Mouse (Mus musculus): Measurements from ENCODE around the gene Catsper4. TPM values are rescaled to one million over a fixed set of nuclear protein-coding genes. Genes with fewer than 3 reads are reported as not detected.

Gene Catsper4
- polyA plus RNA-seq, 1 experiment from 2014 or later: 0.11 TPM

DNA sequence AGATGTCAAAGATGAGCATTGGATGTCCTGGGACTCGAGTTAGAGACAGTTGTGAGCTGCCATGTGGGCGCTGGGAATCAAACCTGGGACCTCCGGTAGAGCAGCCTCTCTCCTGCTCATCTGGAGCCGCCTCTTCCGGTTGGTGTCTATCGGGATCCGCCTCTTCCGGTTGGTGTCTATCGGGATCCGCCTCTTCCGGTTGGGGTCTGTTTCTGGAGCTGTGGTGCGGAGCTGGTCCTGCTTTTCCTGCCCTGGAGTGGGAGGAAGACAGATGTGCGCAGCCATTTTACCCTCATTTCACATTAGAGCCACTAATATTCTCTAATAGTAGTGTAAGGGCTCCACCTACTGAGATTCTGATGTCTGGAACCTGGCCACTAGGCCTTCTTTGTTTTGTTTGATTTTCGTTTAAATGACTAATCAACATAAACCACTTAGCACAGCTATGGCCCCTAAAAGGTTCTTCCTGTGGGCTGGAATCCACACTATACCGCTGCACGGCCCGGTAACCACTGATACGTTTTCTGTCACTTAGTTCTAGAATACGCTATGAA, 41.0 kb upstream of the Catsper4 start:
- Histone ChIP-seq H3K4me1 (replicated peaks; ENCODE audit: control insufficient read depth, insufficient read depth) (no peaks in the 10 kb centered on the region), H3K27ac (replicated peaks) (no peak overlapping the region), H3K9me3 (ENCODE audit: control insufficient read depth, low read length) (no peaks in the 10 kb centered on the region), H3K4me3 (ENCODE audit: low read depth, low read length) (no peak overlapping the region), H3K9ac (ENCODE audit: low read length) (no peak overlapping the region), H3K27me3 (ENCODE audit: control insufficient read depth, insufficient read depth, low read length) (no peaks in the 10 kb centered on the region), H3K36me3 (ENCODE audit: control insufficient read depth, insufficient read depth, low read length) (no peaks in the 10 kb centered on the region), H3K4me2 (replicated peaks; ENCODE audit: low read depth) (no peak overlapping the region)
- TF ChIP-seq CTCF (IDR thresholded peaks at IDR 0.05; ENCODE audit: low read depth) (peak; percentile 40), EP300 (optimal IDR thresholded peaks at IDR 0.05) (no peak)
- DNase-seq (ENCODE audit: low spot score) (no peak), ATAC-seq (ENCODE audit: low FRiP score, low TSS enrichment) (no peak)
- 77% methylated on average over 19 of the region's 19 CpGs for WGBS

GRCm38 (mm10) chr4:134265860-134266585, 38.8 kb upstream of the Catsper4 start:
- Histone ChIP-seq H3K27me3 (ENCODE audit: control insufficient read depth, insufficient read depth, low read length) (no peaks in the 10 kb centered on the region), H3K27ac (replicated peaks) (no peak overlapping the region)
- ATAC-seq (ENCODE audit: low FRiP score, low TSS enrichment): no peak

GRCm38 (mm10) chr4:134263191-134263590, 36.0 kb upstream of the Catsper4 start:
- peak; percentile 49; the same call in 1 of the 2 replicates for ATAC-seq (ENCODE audit: low FRiP score, low TSS enrichment)
- H3K4me2 ChIP-seq (replicated peaks; ENCODE audit: low read depth): no peak overlapping the region
- H3K4me1 ChIP-seq (replicated peaks; ENCODE audit: control insufficient read depth, insufficient read depth): no peaks in the 10 kb centered on the region
- no peaks in the 10 kb centered on the region for H3K36me3 ChIP-seq (ENCODE audit: control insufficient read depth, insufficient read depth, low read length)
- H3K27ac ChIP-seq (replicated peaks): no peak overlapping the region
- WGBS: 28% methylated on average over 6 of the region's 6 CpGs
- H3K4me3 ChIP-seq (ENCODE audit: low read depth, low read length): no peak overlapping the region
- peak; percentile 84 for DNase-seq (ENCODE audit: low spot score)
- no peaks in the 10 kb centered on the region for H3K27me3 ChIP-seq (ENCODE audit: control insufficient read depth, insufficient read depth, low read length)
- H3K9me3 ChIP-seq (ENCODE audit: control insufficient read depth, low read length): no peaks in the 10 kb centered on the region
- no peak overlapping the region for H3K9ac ChIP-seq (ENCODE audit: low read length)
- TF ChIP-seq CTCF (IDR thresholded peaks at IDR 0.05; ENCODE audit: low read depth) (peak; percentile 84), EP300 (optimal IDR thresholded peaks at IDR 0.05) (no peak)

More at GRCm38 (mm10) chr4:134265860-134266585, 38.8 kb upstream of the Catsper4 start:
- TF ChIP-seq CTCF (IDR thresholded peaks at IDR 0.05; ENCODE audit: low read depth): no peak; the same call in 1 of the 2 replicates
- no peak for TF ChIP-seq EP300 (optimal IDR thresholded peaks at IDR 0.05)
- no peak for DNase-seq (ENCODE audit: low spot score)
- H3K4me3 ChIP-seq (ENCODE audit: low read depth, low read length): no peak overlapping the region
- no peaks in the 10 kb centered on the region for H3K9me3 ChIP-seq (ENCODE audit: control insufficient read depth, low read length)
- H3K9ac ChIP-seq (ENCODE audit: low read length): no peak overlapping the region
- H3K36me3 ChIP-seq (ENCODE audit: control insufficient read depth, insufficient read depth, low read length): no peaks in the 10 kb centered on the region
- no peaks in the 10 kb centered on the region for H3K4me1 ChIP-seq (replicated peaks; ENCODE audit: control insufficient read depth, insufficient read depth)
- WGBS: 63% methylated on average over 9 of the region's 9 CpGs
- no peak overlapping the region for H3K4me2 ChIP-seq (replicated peaks; ENCODE audit: low read depth)

DNA sequence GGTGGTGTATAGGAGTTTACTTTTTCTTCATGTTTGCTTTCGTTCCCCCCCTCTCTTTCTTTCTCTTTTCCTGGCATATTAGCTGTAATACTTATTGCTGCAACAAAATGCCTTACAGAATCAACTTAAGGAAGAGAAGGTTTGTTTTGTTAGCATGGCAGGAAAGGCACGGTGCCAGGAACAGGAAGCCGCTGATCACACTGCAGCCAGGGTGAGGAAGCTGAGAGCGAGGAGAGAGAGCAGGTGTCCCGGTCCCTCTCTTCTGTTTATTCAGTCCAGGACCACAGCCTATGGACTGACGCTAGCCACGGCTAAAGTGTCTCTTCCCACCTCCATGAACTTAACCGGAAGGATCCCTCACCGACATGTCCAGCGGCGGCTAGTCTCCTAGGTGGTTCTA, 31.2 kb upstream of the Catsper4 start:
- H3K4me1 ChIP-seq (replicated peaks; ENCODE audit: control insufficient read depth, insufficient read depth): no peaks in the 10 kb centered on the region
- H3K27ac ChIP-seq (replicated peaks): no peak overlapping the region
- no peak overlapping the region for H3K9ac ChIP-seq (ENCODE audit: low read length)
- ATAC-seq (ENCODE audit: low FRiP score, low TSS enrichment) (no peak), DNase-seq (ENCODE audit: low spot score) (no peak)
- no peak overlapping the region for H3K4me3 ChIP-seq (ENCODE audit: low read depth, low read length)
- no peak for TF ChIP-seq EP300 (optimal IDR thresholded peaks at IDR 0.05)
- TF ChIP-seq CTCF (IDR thresholded peaks at IDR 0.05; ENCODE audit: low read depth): no peak
- H3K27me3 ChIP-seq (ENCODE audit: control insufficient read depth, insufficient read depth, low read length): no peaks in the 10 kb centered on the region
- H3K4me2 ChIP-seq (replicated peaks; ENCODE audit: low read depth): no peak overlapping the region
- no peaks in the 10 kb centered on the region for H3K9me3 ChIP-seq (ENCODE audit: control insufficient read depth, low read length)
- H3K36me3 ChIP-seq (ENCODE audit: control insufficient read depth, insufficient read depth, low read length): no peaks in the 10 kb centered on the region
- 45% methylated on average over 11 of the region's 11 CpGs for WGBS

- Histone ChIP-seq H3K27ac (replicated peaks) (peak overlapping the region; percentile 31; the same call in 1 of the 2 replicates), H3K27me3 (ENCODE audit: control insufficient read depth, insufficient read depth, low read length) (no peaks in the 10 kb centered on the region), H3K9me3 (ENCODE audit: control insufficient read depth, low read length) (no peaks in the 10 kb centered on the region), H3K4me3 (ENCODE audit: low read depth, low read length) (no peak overlapping the region), H3K4me1 (replicated peaks; ENCODE audit: control insufficient read depth, insufficient read depth) (no peaks in the 10 kb centered on the region), H3K4me2 (replicated peaks; ENCODE audit: low read depth) (no peak overlapping the region), H3K36me3 (ENCODE audit: control insufficient read depth, insufficient read depth, low read length) (no peaks in the 10 kb centered on the region), H3K9ac (ENCODE audit: low read length) (no peak overlapping the region)
- no peak for DNase-seq (ENCODE audit: low spot score)
- ATAC-seq (ENCODE audit: low FRiP score, low TSS enrichment): no peak
- TF ChIP-seq CTCF (IDR thresholded peaks at IDR 0.05; ENCODE audit: low read depth): no peak
- TF ChIP-seq EP300 (optimal IDR thresholded peaks at IDR 0.05): no peak
- 39% methylated on average over 11 of the region's 11 CpGs for WGBS
Measured at GRCm38 (mm10) chr4:134257198-134258009, 30.2 kb upstream of the Catsper4 start.

All from stomach, postnatal 0 days (tissue).